Mouse (Mus musculus): ENCODE results near the gene Kcna2.

Kcna2 gene

DNA sequence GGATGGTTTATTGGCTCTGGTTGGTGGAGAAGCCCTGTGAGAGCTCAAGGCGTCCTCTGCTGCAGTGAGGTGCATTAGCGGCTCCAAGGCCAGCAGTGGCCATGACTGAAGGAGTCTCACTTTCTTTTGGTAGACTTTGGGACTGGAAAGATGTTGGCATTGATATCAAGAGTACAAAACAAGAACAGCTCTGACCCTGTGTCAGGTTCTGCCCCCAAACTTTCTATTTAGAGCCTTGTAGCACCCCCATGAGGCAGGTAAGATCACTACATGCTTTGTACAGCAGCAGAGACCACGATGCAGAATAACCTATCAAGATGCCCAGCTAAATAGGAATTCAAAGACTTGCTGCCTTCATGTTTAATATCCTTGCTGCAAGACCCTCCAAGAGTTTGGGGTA lies 58.5 kb downstream of the Kcna2 start:
- no peak for TF ChIP-seq GATA4 (IDR thresholded peaks at IDR 0.05; ENCODE audit: insufficient replicate concordance, low read length)

DNA sequence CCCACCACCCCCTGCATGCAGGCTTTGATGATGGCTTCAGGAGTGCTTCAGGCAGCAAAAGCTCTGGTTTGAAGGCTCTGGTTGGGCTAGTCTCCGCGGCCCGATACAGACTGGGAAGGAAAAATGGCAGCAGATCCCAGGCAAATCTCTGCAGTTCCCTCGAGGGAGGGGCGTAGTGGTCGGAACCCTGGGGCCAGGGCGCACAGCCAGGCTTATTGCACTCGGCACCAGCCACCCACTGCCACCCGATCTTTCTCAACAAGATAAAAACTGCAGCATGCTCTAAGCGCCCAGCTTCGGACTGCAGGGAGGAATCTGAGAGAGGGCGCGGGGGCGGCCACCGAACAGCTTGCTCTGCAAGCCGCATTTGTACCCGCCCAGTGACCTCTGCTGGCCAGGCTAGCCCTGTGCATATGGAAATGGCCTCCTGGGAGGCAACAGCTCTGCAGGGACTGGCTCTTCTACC lies 58.9 kb downstream of the Kcna2 start:
- no peak for TF ChIP-seq GATA4 (IDR thresholded peaks at IDR 0.05; ENCODE audit: insufficient replicate concordance, low read length)

DNA sequence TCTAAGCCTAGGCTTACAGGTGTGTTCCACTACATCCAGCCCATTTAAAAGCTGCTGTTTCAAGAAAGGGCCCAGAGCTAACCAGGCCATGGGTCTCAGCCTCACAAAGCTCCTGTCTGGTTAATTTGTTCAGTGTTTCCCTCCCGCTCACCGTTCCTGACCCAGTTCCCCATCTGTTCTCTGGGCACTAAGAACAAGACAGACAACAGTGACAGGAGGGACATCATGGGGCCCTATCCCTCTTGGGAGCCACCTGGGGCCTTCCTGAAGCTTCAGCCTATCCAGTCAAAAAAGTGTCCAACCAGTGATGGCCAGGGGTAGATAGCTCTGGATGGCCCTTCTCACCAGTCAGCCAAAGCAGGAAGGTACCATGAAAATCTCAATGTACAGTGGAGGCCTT lies 61.8 kb downstream of the Kcna2 start:
- no peak for TF ChIP-seq GATA4 (IDR thresholded peaks at IDR 0.05; ENCODE audit: insufficient replicate concordance, low read length)
